Mouse (Mus musculus) hematopoietic stem cell, adult 5-6 weeks (primary cell): ENCODE measurements around the gene Armh3. TPM values are rescaled to one million over a fixed set of nuclear protein-coding genes. Genes with fewer than 3 reads are reported as not detected.
A peak's percentile ranks its signal among the peaks of the same experiment; 100 is the strongest.

Source experiments
- ATAC-seq, 2 experiments: fragments of 125-278 bp in 1 of 2; replicated peaks in 1 of 2; 2 replicates each; pipeline ENCODE4 v1.8.0; 2016 to 2017; ENCODE audit warnings: inconsistent platforms in 2 of 2, mild to moderate bottlenecking in 2 of 2, moderate number of reproducible peaks in 2 of 2, low read depth in 1 of 2, moderate TSS enrichment in 1 of 2; ENCODE audit not compliant: low FRiP score in 2 of 2, poor library complexity in 2 of 2, severe bottlenecking in 2 of 2, insufficient read depth in 1 of 2, low TSS enrichment in 1 of 2
- total RNA-seq: library from RNA; stranded (forward); fragments of 172-1452, 232-1000 nt; gene quantifications from 2 replicates; pipeline ENCODE4 v1.2.3, GENCODE M21; 2017

Armh3 gene
- total RNA-seq, 1 experiment from 2014 or later = 10.6 TPM

DNA sequence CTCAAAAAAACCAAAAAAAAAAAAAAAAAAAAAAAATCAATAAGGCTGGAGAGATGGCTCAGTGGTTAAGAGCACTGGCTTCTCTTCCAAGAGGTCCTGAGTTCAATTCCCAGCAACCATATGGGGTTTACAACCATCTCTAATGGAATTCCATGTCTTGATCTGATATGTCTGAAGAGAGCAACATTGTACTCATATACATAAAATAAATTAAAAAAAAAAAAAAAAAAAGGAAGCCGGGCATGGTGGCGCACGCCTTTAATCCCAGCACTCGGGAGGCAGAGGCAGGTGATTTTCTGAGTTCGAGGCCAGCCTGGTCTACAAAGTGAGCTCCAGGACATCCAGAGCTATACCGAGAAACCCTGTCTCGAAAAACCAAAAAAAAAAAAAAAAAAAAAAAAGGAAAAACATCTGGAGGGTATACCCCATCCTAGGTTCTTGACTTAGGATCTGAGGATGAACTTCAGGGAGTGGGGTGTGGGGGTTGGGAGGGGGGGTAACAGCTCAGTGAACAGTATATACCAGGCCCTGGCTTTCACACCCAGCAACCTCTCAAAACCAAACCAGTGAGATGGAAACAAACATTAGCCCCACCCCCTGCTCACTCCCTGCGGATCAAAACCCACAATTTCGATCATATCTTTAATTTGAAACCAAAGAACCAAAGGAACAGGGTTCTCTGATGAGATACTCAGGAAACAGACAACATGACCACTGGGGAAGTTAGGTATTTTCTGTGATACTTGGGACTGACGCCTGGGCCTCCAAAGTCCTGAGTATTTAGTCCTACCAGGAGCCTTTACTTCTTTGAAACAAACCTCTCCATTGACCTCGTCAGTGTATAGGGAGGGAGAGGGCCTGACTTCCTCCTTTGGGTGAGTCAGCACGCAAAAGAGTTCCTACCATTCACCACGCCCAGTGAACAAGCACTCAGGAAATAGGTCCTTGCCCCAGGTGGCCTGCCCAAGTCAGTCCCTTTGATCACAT, 208.1 kb downstream of the Armh3 start:
- peak; percentile 92 to 96 for ATAC-seq

DNA sequence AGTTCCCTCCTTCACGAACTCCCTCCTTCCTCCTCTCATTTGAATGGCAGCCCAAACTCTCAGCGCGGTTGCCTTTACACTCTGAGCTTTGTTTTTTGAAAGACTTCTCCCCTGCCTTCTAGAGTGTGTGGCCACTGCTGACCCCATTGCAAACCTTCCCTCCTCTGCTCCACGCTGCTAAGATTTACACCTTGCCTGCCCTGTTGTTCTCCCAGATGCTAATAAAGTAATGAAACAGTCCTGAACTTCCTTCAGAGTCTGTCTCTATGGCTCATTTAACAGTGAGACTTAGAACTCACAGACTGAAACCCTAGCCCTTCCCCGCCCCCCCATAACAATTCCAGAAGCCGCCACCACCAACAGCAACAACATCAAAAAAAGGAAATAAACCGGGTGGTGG, 208.9 kb downstream of the Armh3 start:
- ATAC-seq = no peak

DNA sequence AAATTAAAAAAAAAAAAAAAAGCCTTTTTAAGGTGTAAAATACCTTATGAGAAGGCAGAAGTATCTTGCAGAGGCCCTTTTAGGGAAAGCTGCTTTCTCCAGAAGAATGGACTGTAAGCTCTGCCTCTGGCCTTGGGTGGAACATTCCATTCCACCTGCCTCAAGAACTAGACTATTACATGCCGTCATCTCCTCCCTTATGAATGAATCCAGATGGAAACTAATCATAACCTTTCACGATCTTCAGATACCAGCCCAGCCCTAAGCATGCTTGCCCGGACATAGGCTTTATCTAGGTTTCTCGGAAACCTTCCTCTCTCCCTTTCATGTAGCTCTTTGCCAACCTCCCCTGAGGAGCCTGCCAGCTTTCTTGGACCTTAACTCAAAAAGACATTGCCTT, 210.0 kb downstream of the Armh3 start:
- ATAC-seq = no peak

DNA sequence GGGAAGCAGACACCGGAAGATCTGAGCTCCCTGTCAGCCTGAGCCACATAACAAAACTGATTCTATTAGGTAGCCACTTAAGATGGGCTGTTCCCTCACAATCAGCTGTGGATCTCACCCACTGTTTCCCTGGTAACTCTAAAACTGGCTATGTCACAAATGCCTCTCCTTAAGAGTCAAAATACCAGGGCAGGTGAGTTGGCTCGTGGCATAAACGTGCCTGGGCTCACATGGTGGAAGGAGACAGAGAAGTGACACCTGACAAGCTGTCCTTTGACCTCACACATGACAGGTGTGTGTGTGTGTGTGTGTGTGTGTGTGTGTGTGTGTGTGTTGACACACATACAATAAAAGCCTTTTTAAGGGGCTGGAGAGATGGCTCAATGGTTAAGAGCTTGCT, 210.8 kb downstream of the Armh3 start:
- ATAC-seq = no peak

DNA sequence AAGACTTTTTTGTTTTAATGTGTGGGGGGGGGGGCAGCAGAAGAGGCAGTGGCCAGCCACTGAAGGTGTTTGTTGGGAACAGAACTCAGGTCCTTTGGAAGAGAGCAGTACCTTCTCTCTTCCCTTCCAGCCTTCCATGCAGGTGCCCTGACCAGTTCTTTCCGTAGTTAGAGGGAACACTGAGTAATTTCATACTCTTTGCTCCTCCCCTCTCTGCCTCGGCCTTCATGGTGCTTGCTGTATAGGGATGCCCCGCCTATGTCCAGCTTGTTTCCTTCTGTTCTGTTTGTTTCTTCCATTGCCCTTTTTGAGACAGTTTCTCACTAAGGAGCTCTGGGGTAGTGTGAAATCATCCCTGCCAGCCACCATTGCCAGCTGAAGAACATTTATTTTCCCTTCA, 212.8 kb downstream of the Armh3 start:
- ATAC-seq = no peak

DNA sequence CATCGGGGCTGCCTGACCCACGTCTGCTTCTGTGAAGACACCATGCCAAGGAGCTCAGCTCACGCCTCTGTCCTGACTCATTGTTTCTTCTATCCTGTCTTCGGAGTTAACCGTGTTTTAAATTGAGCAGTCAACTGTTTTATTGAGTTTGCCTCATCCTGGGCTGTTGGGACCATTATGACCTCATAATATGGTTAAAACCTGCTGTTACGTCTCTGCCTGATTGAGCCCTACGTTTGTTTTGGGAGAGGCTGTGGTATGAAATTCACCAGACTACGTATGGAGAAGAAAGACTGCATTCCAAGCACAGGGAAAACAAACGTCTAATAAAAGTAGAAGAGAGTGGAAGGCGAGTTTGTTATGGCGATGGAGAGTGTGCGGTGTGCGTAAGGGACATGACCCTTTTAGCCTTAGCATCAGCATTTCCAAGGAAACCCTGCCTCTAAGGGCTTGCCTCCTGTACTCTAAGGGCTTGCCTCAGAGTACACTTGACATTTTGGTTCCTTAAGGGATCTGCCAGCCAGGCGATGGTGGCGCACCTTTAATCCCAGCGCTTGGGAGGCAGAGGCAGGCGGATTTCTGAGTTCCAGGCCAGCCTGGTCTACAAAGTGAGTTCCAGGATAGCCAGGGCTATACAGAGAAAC, 214.2 kb downstream of the Armh3 start:
- no peak for ATAC-seq

DNA sequence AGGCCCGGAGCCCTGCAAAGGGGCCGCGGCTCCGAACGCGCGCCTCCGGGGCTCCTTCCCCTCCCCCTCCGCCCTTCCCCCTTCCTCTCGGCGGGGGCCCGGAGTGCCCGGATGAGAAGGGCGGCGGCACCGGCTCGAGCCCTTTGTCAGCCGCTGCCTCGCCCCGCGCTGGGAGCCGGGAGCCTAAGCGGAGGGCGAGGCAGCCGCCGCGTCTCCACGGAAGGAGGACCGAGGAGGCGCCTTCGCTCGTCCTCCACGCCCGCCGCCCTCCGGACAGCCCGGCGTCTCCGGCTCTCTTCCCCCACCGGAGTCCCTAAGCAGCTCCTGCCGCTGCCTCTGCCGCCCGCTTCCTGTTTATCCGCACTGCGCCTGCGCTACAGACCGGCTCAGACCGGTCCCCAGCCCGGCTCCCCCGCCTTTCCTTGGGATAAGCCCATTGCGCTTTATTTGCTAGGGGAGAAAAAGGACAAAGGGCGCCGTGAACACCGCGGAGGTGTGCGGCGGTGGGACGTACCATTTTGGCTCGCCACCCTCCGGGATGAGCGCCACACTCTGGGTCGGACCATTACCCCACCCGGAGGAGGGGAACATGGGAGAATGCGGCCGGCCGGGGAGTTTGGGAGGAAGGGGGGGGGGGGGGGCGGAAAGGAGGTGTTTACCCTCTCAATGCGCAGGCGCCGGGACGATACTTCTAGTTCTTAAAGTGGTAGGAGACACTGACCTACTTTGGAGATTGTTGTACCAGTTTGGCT, 214.9 kb downstream of the Armh3 start, which contains the start of gene Mgea5:
Gene Mgea5 (minus strand): TSS at position 657 of the 752 bp plus-strand sequence.
- ATAC-seq = peak; percentile 98

DNA sequence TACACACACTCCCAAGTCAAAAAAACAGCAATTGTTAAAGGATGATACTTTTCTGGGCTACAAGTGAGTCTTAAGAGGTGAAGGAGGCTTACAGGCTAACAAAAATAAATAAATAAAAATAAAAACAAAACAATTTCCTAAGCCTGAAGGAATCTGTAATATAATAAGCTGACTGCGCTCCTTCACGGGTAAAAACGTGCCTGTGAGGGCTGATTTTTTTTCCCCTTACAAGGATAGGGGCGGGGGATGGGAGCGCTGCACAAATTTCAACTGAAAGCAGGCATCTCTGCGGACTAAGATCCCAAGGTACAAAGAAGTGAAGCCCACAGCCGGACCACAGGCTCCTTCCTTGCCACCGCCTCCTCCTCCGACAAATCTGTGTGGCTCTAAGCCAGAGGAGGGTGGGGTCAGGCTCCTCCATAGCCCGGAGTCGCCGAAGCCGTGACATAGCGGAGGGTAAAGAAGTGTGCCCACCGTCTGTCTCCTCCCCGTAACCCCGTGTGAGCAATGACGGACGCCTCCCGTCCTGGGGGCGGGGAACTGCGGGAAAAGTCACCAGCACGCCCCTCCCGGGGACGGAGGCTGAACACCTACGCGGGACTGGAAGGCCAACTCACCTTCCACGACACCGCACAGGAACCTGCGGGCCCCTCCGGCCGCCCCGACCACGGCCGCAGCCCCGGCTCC, 215.8 kb downstream of the Armh3 start:
- ATAC-seq = peak; percentile 18 to 40; a peak in 3 of 4 replicates

DNA sequence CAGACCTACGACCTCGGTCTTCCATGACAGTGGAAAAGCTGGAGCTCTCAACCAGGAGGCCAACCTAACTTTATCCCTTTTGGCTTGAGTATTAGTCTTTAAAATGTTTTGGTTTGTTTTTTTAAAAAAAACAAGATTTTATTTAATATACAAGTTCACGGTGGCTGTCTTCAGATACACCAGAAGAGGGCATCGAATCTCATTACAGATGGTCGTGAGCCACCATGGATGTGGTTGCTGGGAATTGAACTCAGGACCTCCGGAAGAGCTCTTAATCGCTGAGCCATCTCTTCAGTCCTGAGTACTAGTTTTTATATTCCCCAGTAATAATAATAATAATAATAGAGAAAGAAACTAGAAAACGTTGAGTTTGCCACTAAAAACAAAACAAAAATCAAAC, 216.6 kb downstream of the Armh3 start:
- ATAC-seq = no peak

DNA sequence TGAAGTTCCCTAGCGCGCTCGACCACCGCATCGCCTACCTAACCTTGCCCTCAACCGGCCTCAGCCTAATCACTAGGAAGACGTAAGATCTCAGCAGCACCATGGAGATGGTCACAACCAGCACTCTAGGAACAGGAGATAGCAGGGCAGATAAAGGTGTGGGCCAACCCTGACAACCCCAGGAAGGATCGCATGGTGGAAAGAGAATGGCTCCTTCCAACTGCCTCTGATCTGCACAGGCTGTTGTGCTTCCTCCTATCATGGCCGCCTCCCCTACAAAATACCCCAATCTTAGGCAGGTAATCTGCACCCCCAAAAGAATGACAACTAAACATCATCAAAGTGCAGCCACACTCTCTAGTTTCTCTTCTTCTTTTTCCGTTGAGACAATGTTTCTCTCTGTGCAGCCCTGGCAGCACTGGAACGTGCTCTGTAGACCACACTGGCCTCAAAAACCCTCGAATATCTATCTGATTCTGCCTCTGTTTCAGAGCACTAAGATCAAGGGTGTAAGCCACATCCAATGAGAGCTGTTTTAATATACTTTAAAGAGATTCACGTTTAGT, 217.9 kb downstream of the Armh3 start:
- ATAC-seq = no peak

DNA sequence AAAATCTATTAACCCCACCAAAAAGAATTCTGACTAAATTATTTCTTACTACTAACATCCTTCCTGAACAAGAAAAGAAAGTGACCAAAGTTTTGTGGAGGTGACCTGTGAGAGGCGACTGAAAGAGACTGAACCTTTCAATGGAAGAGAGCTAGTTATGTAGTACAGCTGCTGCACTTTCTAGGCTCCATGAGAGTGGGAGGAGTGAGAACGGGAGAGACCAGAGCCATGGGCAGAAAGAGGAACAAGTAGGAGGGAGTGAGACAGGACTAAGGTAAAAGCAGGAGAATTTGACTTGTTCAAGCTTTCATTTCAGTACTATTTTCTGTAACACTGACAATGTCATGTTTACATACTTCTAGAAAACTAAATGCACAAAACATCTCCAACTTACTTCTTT, 222.8 kb downstream of the Armh3 start:
- ATAC-seq = no peak

DNA sequence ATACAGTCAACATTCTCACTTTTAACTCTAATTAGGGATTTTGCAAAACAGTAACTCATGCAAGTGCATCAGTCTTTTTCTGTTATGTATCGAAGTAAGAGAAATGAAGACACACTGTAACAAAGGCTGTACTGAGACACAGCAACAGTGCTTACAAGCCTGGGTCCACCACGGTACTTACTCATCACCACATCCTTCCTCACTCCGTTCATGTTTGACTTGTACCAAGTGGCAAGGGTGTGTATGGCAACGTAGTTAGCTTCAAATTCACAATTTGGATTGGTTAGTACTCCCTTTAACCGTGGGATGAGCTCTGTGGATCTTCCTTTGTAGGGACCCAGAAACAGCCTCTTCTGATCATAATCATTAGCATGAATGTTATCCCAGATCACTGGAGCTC, 226.8 kb downstream of the Armh3 start:
- ATAC-seq = no peak

Other genes with a start within 250 kb of the Armh3 start
- gene Npm3, start 248.9 kb downstream of the Armh3 start, total RNA-seq = 63.4 and 85.8 TPM in 2 replicates
- 234 and 248 TPM in 2 replicates for gene Mgea5, start 214.7 kb downstream of the Armh3 start, total RNA-seq
- not detected in 2 replicates for gene Kcnip2, start 182.4 kb downstream of the Armh3 start, total RNA-seq
- gene Hps6, start 5.0 kb upstream of the Armh3 start, total RNA-seq = 4.1 and 4.6 TPM in 2 replicates
- 21.3 and 24.6 TPM in 2 replicates for gene Pprc1, start 46.4 kb upstream of the Armh3 start, total RNA-seq
- gene Ldb1, start 46.7 kb upstream of the Armh3 start, total RNA-seq = 184 and 203 TPM in 2 replicates
- gene Nolc1, start 77.4 kb upstream of the Armh3 start, total RNA-seq = 105 and 177 TPM in 2 replicates
- 0.38 and 1.4 TPM in 2 replicates for gene Elovl3, start 133.4 kb upstream of the Armh3 start, total RNA-seq
- gene Pitx3, start 149.8 kb upstream of the Armh3 start, total RNA-seq = not detected in 2 replicates
- 37.7 and 39.6 TPM in 2 replicates for gene Gbf1, start 154.0 kb upstream of the Armh3 start, total RNA-seq